Mouse (Mus musculus): ENCODE data around the gene F9. TPM values are rescaled to one million over a fixed set of nuclear protein-coding genes. Genes with fewer than 3 reads are reported as not detected.

The F9 gene
- polyA plus RNA-seq, 1 experiment from 2014 or later, result not detected

Other genes with a start within 250 kb of the F9 start
- gene Mcf2, start 179.6 kb downstream of the F9 start, polyA plus RNA-seq (2015; fragmentation: Nextera tagmentation; extraction: Ambion mirVana), result 0.66 and 0.67 TPM in 2 replicates